Mouse (Mus musculus) erythroblast, adult 5-6 weeks (primary cell): ENCODE data around the gene Top1. TPM values are rescaled to one million over a fixed set of nuclear protein-coding genes. Genes with fewer than 3 reads are reported as not detected.

ENCODE experiments used
- ATAC-seq: replicated peaks from 2 replicates; pipeline ENCODE4 v1.8.0; 2016; ENCODE audit warnings: moderate number of reproducible peaks, mild to moderate bottlenecking, moderate TSS enrichment, inconsistent platforms; ENCODE audit not compliant: poor library complexity, low FRiP score, severe bottlenecking
- total RNA-seq, 2 experiments: library from RNA; stranded (forward) in 1 of 2; stranded (reverse) in 1 of 2; fragments of 150-400 nt in 1 of 2; fragments of 200-764, 138-1000 nt in 1 of 2; gene quantifications; 2 replicates each; pipeline versions ENCODE4 v1.2.3 to v1.2.4; 2015 to 2017; ENCODE audit warnings: low replicate concordance in 2 of 2

The Top1 gene
- total RNA-seq, 2 experiments from 2014 or later, result 146 to 336 TPM

DNA sequence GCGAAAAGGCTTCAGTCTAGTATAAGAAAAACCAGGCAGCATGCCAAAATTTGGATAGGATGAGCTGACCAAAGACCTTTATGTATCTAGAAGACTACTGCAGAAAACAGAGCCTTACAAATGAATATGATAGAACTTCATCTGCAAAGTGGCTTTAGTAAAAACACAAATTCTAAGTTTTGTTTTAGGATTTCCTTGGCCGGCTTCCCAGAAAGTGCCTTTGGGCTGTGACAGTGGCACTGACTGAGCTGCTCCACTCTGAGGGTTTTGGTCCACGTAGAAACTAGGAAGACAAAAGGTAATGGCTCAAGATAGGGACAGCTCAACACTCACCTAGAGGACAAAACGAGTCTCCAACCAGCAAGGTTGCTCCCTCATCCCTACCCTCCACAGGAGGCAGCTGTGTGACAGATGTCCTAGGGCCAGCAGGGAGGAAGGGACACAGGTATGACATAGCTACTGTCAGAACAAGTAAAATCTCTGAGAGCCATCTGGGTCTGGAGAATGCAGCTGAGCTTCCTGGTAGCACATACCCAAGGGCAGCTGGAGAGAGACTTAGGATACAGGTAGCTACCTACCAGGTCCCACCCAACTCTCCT is 122.5 kb downstream of the Top1 start:
- ATAC-seq, result no peak

- ATAC-seq, result no peak
Observed at GRCm38 (mm10) chr2:160768997-160769396, 123.3 kb downstream of the Top1 start.

- no peak for ATAC-seq
Observed at GRCm38 (mm10) chr2:160770409-160770808, 124.7 kb downstream of the Top1 start.

DNA sequence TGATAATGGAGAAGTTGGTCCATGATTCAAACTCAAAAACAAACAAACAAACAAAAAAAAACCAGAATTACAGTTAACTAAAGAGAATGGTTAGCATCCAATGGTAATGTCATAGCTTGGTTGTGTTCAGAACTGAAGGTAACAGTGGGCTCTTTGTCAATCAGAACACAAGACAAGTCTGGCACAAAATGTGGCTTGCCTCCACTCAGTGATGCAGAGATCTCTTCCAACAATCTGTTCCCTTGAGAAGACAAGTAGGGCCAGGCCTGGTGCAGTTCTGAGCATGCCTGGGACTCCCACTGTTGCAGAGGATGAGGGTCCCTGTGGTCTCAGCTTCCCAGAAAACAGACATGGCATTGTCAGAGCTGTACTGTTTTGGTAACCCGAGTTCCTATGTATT is 125.2 kb downstream of the Top1 start:
- no peak for ATAC-seq

GRCm38 (mm10) chr2:160771325-160772276 is 125.9 kb downstream of the Top1 start:
- ATAC-seq, result no peak

Other genes with a start within 250 kb of the Top1 start
- gene Plcg1, start 85.4 kb downstream of the Top1 start, total RNA-seq (2015; ENCODE audit: low replicate concordance), result 0.38 and 1.3 TPM in 2 replicates
- gene Plcg1, start 85.4 kb downstream of the Top1 start, total RNA-seq (2017; ENCODE audit: low replicate concordance), result 2.8 and 6.1 TPM in 2 replicates
- gene Zhx3, start 227.1 kb downstream of the Top1 start, total RNA-seq (2015; ENCODE audit: low replicate concordance), result 0.84 and 3.7 TPM in 2 replicates
- gene Zhx3, start 227.1 kb downstream of the Top1 start, total RNA-seq (2017; ENCODE audit: low replicate concordance), result 1.5 and 1.8 TPM in 2 replicates
- not detected in 2 replicates for gene Lpin3, start 234.8 kb downstream of the Top1 start, total RNA-seq (2015; ENCODE audit: low replicate concordance)
- gene Lpin3, start 234.8 kb downstream of the Top1 start, total RNA-seq (2017; ENCODE audit: low replicate concordance), result not detected in 2 replicates